Mouse (Mus musculus): ENCODE results near the gene Ganab.

GRCm38 (mm10) chr19:8881034-8881392, 16.9 kb upstream of the Ganab start:
- TF ChIP-seq CTCF (IDR thresholded peaks at IDR 0.05; ENCODE audit: borderline replicate concordance, insufficient read depth, low read length) (no peak), POLR2A (IDR thresholded peaks at IDR 0.05; ENCODE audit: low read depth, low read length) (no peak)
